Mouse (Mus musculus) megakaryocyte, embryonic 14.5 days (primary cell): ENCODE measurements around the gene Trnt1.

ENCODE experiments used
- FLI1 ChIP-seq: IDR thresholded peaks from 2 replicates; pipeline ENCODE4 v1.6.1; 2012; ENCODE audit warnings: low read length, inconsistent platforms, mixed read lengths
- GATA1 ChIP-seq: IDR thresholded peaks from 3 replicates; pipeline ENCODE4 v1.6.1; 2012; ENCODE audit warnings: mixed read lengths, low read length, inconsistent platforms, borderline replicate concordance

DNA sequence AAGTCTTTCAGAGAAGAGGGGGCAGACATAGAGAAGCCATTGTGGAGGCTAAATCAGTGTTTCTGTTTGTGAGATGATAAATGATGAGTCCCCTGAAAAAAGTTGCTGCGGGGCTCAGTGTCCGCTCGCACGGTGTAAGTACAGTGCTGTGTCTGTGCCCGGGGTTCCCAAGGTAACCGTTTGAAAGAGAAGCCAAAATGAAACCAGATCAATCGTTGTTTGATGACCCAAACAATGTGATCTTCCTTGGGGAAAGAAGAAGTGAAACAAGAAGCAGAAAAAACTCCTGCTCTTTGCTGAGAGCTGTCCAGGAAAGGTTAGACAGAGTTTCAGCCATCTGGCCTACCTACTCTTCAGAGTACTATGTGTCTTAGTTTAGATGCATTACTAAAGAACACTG lies 18.6 kb upstream of the Trnt1 start:
- TF ChIP-seq GATA1 = no peak
- TF ChIP-seq FLI1 = no peak
